Mouse (Mus musculus): ENCODE results near the gene Drg2. TPM values are rescaled to one million over a fixed set of nuclear protein-coding genes. Genes with fewer than 3 reads are reported as not detected.

Drg2 gene
- 100 and 106 TPM in 2 replicates for polyA plus RNA-seq (2015; fragmentation: Nextera tagmentation; extraction: Ambion mirVana)

- peaks cover 18% of the 10 kb centered on the region for H3K4me1 ChIP-seq
- no peaks in the 10 kb centered on the region for H3K9me3 ChIP-seq
- peaks cover 27% of the 10 kb centered on the region for H3K36me3 ChIP-seq
- H3K4me2 ChIP-seq (replicated peaks) = peak within 1 kb of the TSS; percentile 58
- peak within 1 kb of the TSS; percentile 54 for H3K9ac ChIP-seq (replicated peaks)
- 4% methylated on average over 27 of the region's 27 CpGs for WGBS
- H3K27me3 ChIP-seq = no peaks in the 10 kb centered on the region
- peak; percentile 96 for ATAC-seq (replicated peaks)
- peak within 1 kb of the TSS; percentile 51 for H3K4me3 ChIP-seq
- H3K27ac ChIP-seq (replicated peaks) = peak within 1 kb of the TSS; percentile 53
Measured at GRCm38 (mm10) chr11:60454080-60454744, at the start of gene Drg2. Gene Drg2, plus strand, starts transcription at chr11:60454591.

GRCm38 (mm10) chr11:60406606-60407005 lies 47.8 kb upstream of the Drg2 start:
- H3K9me3 ChIP-seq = no peaks in the 10 kb centered on the region
- no peak overlapping the region for H3K9ac ChIP-seq (replicated peaks)
- no peak overlapping the region for H3K4me2 ChIP-seq (replicated peaks)
- H3K4me3 ChIP-seq = no peak overlapping the region
- ATAC-seq (replicated peaks) = no peak
- H3K27me3 ChIP-seq = no peaks in the 10 kb centered on the region
- H3K36me3 ChIP-seq = peaks cover 63% of the 10 kb centered on the region
- no peak overlapping the region for H3K27ac ChIP-seq (replicated peaks)
- 100% methylated on average over 1 of the region's 1 CpGs for WGBS
- no peaks in the 10 kb centered on the region for H3K4me1 ChIP-seq

DNA sequence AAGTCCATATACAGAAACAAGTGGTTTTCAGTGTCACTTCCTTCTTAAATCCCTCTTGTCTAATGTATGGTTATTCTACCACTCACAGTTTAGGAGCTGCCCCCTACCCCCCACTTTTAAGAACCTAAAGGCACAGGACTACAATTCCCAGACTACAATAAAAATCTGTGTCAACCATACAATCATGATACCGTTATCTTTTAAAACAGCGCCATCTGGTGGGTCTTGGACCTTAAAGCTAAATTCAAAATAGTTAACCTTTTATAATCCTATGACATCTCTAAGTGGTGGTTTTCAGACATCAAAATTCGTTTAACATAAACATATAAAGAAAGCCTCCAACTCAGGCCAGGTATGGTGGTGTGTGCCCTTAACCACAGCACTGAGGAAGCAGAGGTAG lies 42.2 kb upstream of the Drg2 start:
- Histone ChIP-seq H3K4me1 (peaks cover 24% of the 10 kb centered on the region), H3K9me3 (no peaks in the 10 kb centered on the region), H3K4me3 (no peak overlapping the region), H3K27me3 (no peaks in the 10 kb centered on the region), H3K27ac (replicated peaks) (no peak overlapping the region), H3K36me3 (peaks cover 14% of the 10 kb centered on the region), H3K4me2 (replicated peaks) (no peak overlapping the region), H3K9ac (replicated peaks) (no peak overlapping the region)
- ATAC-seq (replicated peaks) = no peak
- 11% methylated on average over 3 of the region's 3 CpGs for WGBS

DNA sequence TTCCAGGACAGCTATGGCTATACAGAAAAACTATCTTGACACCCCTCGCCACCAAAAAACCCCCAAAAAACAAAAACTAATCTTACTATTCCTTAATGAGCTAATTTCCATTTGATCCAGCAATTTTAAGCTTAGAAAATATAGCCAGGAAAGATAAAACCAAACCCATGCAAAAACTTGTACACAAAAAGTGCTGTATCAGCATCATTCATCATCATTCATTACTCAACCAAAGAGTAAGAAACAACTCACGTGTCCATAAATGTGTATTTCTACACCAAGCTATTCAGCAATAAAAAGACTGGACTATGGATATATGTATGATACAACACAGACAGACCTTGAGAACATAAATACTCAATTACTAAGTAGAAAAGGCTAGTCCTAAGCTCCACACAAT lies 41.5 kb upstream of the Drg2 start:
- WGBS = 88% methylated on average over 2 of the region's 2 CpGs
- no peak overlapping the region for H3K4me3 ChIP-seq
- H3K27me3 ChIP-seq = no peaks in the 10 kb centered on the region
- H3K27ac ChIP-seq (replicated peaks) = no peak overlapping the region
- H3K9ac ChIP-seq (replicated peaks) = no peak overlapping the region
- H3K36me3 ChIP-seq = peaks cover 6% of the 10 kb centered on the region
- H3K4me2 ChIP-seq (replicated peaks) = no peak overlapping the region
- H3K9me3 ChIP-seq = no peaks in the 10 kb centered on the region
- H3K4me1 ChIP-seq = peaks cover 25% of the 10 kb centered on the region
- no peak for ATAC-seq (replicated peaks)

- peak overlapping the region; percentile 75 for H3K4me2 ChIP-seq (replicated peaks)
- no peak for ATAC-seq (replicated peaks)
- H3K4me3 ChIP-seq = peak overlapping the region; percentile 80
- H3K36me3 ChIP-seq = no peaks in the 10 kb centered on the region
- no peaks in the 10 kb centered on the region for H3K9me3 ChIP-seq
- H3K27ac ChIP-seq (replicated peaks) = peak overlapping the region; percentile 65
- peaks cover 43% of the 10 kb centered on the region for H3K4me1 ChIP-seq
- peak overlapping the region; percentile 75 for H3K9ac ChIP-seq (replicated peaks)
- under 1% methylated on average over 21 of the region's 21 CpGs for WGBS
- H3K27me3 ChIP-seq = no peaks in the 10 kb centered on the region
Measured at GRCm38 (mm10) chr11:60416590-60416962, 37.8 kb upstream of the Drg2 start.

GRCm38 (mm10) chr11:60416963-60417716 lies 37.3 kb upstream of the Drg2 start, which contains the start of gene Gid4:
Gene Gid4, plus strand, starts transcription at chr11:60417145.
- ATAC-seq (replicated peaks) = peak; percentile 98
- Histone ChIP-seq H3K27me3 (no peaks in the 10 kb centered on the region), H3K9ac (replicated peaks) (peak within 1 kb of the TSS; percentile 84), H3K4me1 (peaks cover 43% of the 10 kb centered on the region), H3K9me3 (no peaks in the 10 kb centered on the region), H3K27ac (replicated peaks) (peak within 1 kb of the TSS; percentile 82), H3K4me2 (replicated peaks) (peak within 1 kb of the TSS; percentile 86), H3K36me3 (no peaks in the 10 kb centered on the region), H3K4me3 (peak within 1 kb of the TSS; percentile 80)
- WGBS = under 1% methylated on average over 61 of the region's 81 CpGs

GRCm38 (mm10) chr11:60417717-60418472 lies 36.5 kb upstream of the Drg2 start, which contains the start of gene Atpaf2:
Gene Atpaf2, minus strand, starts transcription at chr11:60418457.
- ATAC-seq (replicated peaks) = peak; percentile 43
- WGBS = under 1% methylated on average over 38 of the region's 39 CpGs
- peak within 1 kb of the TSS; percentile 80 for H3K4me3 ChIP-seq
- H3K9ac ChIP-seq (replicated peaks) = peak within 1 kb of the TSS; percentile 84
- H3K36me3 ChIP-seq = no peaks in the 10 kb centered on the region
- H3K4me2 ChIP-seq (replicated peaks) = peak within 1 kb of the TSS; percentile 86
- H3K27me3 ChIP-seq = no peaks in the 10 kb centered on the region
- H3K9me3 ChIP-seq = no peaks in the 10 kb centered on the region
- peak within 1 kb of the TSS; percentile 82 for H3K27ac ChIP-seq (replicated peaks)
- peaks cover 41% of the 10 kb centered on the region for H3K4me1 ChIP-seq

DNA sequence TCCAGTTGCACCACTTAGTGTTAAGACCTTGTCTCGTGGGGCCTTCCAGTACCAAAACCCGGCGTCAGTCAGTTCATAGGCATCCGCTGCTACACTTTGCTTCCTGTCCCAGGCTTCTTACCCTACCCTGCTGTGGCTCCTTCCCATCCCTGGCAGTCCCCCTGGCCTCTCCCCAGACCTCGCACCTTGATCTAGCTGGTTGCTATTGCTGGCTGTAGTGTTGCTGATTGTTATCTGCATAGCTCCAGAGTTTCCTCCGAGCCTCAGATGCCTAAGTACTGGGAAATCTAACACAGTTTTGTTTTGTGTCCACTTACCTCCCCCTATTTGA lies 36.0 kb upstream of the Drg2 start:
- H3K27me3 ChIP-seq = no peaks in the 10 kb centered on the region
- H3K4me1 ChIP-seq = peaks cover 41% of the 10 kb centered on the region
- H3K27ac ChIP-seq (replicated peaks) = no peak overlapping the region
- H3K4me2 ChIP-seq (replicated peaks) = peak overlapping the region; percentile 86
- no peaks in the 10 kb centered on the region for H3K9me3 ChIP-seq
- no peaks in the 10 kb centered on the region for H3K36me3 ChIP-seq
- 24% methylated on average over 6 of the region's 6 CpGs for WGBS
- H3K4me3 ChIP-seq = peak overlapping the region; percentile 80
- no peak for ATAC-seq (replicated peaks)
- H3K9ac ChIP-seq (replicated peaks) = peak overlapping the region; percentile 84

GRCm38 (mm10) chr11:60422046-60422668 lies 32.2 kb upstream of the Drg2 start:
- no peak overlapping the region for H3K9ac ChIP-seq (replicated peaks)
- H3K4me3 ChIP-seq = no peak overlapping the region
- no peak for ATAC-seq (replicated peaks)
- H3K27ac ChIP-seq (replicated peaks) = no peak overlapping the region
- peaks cover 3% of the 10 kb centered on the region; the same call in 1 of the 2 replicates for H3K36me3 ChIP-seq
- H3K9me3 ChIP-seq = no peaks in the 10 kb centered on the region
- H3K27me3 ChIP-seq = no peaks in the 10 kb centered on the region
- peaks cover 19% of the 10 kb centered on the region for H3K4me1 ChIP-seq
- 62% methylated on average over 6 of the region's 6 CpGs for WGBS
- H3K4me2 ChIP-seq (replicated peaks) = no peak overlapping the region

- Histone ChIP-seq H3K4me2 (replicated peaks) (no peak overlapping the region), H3K36me3 (peaks cover 7% of the 10 kb centered on the region; the same call in 1 of the 2 replicates), H3K27me3 (no peaks in the 10 kb centered on the region), H3K9ac (replicated peaks) (no peak overlapping the region), H3K4me3 (no peak overlapping the region), H3K9me3 (no peaks in the 10 kb centered on the region), H3K4me1 (peaks cover 17% of the 10 kb centered on the region), H3K27ac (replicated peaks) (no peak overlapping the region)
- 73% methylated on average over 1 of the region's 1 CpGs for WGBS
- ATAC-seq (replicated peaks) = no peak
Measured at GRCm38 (mm10) chr11:60423006-60423405, 31.4 kb upstream of the Drg2 start.

DNA sequence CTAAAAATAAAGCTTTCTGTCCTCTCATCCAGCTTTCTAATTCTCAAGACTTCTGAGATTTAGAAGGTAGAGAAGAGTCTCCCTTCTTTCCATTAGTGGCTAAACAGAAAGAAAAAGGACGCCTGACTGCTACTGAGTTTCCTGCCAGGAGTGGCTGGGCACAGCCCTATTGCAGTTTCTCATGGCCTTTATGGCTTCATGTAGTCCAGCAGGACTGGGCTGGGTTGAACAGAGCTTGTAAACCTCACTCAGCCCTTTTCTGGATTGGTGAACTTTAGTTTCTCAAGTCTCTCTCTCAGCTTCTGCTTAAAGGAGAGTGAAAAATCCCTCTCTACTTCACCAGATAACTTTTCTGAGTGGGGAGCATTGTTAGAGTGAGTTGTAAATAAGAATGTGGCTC lies 28.0 kb upstream of the Drg2 start:
- Histone ChIP-seq H3K27ac (replicated peaks) (no peak overlapping the region), H3K4me3 (no peak overlapping the region), H3K9me3 (no peaks in the 10 kb centered on the region), H3K4me2 (replicated peaks) (no peak overlapping the region), H3K36me3 (peaks cover 24% of the 10 kb centered on the region; the same call in 1 of the 2 replicates), H3K9ac (replicated peaks) (no peak overlapping the region), H3K27me3 (no peaks in the 10 kb centered on the region), H3K4me1 (no peaks in the 10 kb centered on the region)
- no peak for ATAC-seq (replicated peaks)
- WGBS = 72% methylated on average over 1 of the region's 1 CpGs
